Mouse (Mus musculus): ENCODE data around the gene Usp7.

GRCm38 (mm10) chr16:8720447-8720846 lies 71.7 kb downstream of the Usp7 start:
- TF ChIP-seq CTCF (IDR thresholded peaks at IDR 0.05; ENCODE audit: borderline replicate concordance, control insufficient read depth, extremely low read depth, insufficient read depth, low read length, poor library complexity): no peak
- TF ChIP-seq POLR2A (IDR thresholded peaks at IDR 0.05; ENCODE audit: control insufficient read depth, extremely low read depth, insufficient read depth, low read length, poor library complexity): no peak
